Mouse (Mus musculus) midbrain, embryonic 14.5 days (tissue): ENCODE data around the gene Selenoh. TPM values are rescaled to one million over a fixed set of nuclear protein-coding genes. Genes with fewer than 3 reads are reported as not detected.

Experiments used
- ATAC-seq: fragments of 200-750 bp; cut with Nextera tagmentation; 2 replicates; pipeline ENCODE4 v1.8.0; 2017; ENCODE audit warnings: moderate number of reproducible peaks, moderate library complexity; ENCODE audit not compliant: low FRiP score, low TSS enrichment
- DNase-seq: peaks from one replicate; pipeline ENCODE4 v3.0.0-alpha.2; 2015
- H3K27ac ChIP-seq: fragments of 300-500 bp; sonication (generic); replicated peaks from 2 replicates; pipeline ENCODE4 v1.5.1; 2014; ENCODE audit warnings: mild to moderate bottlenecking, low read depth, low read length, moderate library complexity
- H3K27me3 ChIP-seq: fragments of 300-500 bp; sonication (generic); 2 replicates; pipeline ENCODE4 v1.6.1; 2014; ENCODE audit warnings: low read length, control low read depth, mixed read lengths; ENCODE audit not compliant: control insufficient read depth, insufficient read depth
- H3K36me3 ChIP-seq: fragments of 300-500 bp; sonication (generic); 2 replicates; pipeline ENCODE4 v1.6.1; 2014; ENCODE audit warnings: low read length, control low read depth; ENCODE audit not compliant: control insufficient read depth, insufficient read depth
- H3K4me1 ChIP-seq: fragments of 300-500 bp; sonication (generic); 2 replicates; pipeline ENCODE4 v1.6.1; 2014; ENCODE audit warnings: mild to moderate bottlenecking, antibody characterized with exemption, low read length, control low read depth; ENCODE audit not compliant: control insufficient read depth, insufficient read depth
- H3K4me2 ChIP-seq: fragments of 300-500 bp; sonication (generic); 2 replicates; pipeline ENCODE4 v1.6.1; 2014; ENCODE audit warnings: mild to moderate bottlenecking, low read length, moderate library complexity
- H3K4me3 ChIP-seq: fragments of 300-500 bp; sonication (generic); replicated peaks from 2 replicates; pipeline ENCODE4 v1.5.1; 2014; ENCODE audit warnings: low read depth, low read length
- H3K9ac ChIP-seq: fragments of 300-500 bp; sonication (generic); replicated peaks from 2 replicates; pipeline ENCODE4 v1.6.1; 2014; ENCODE audit warnings: mild to moderate bottlenecking, low read length, moderate library complexity
- H3K9me3 ChIP-seq: fragments of 300-500 bp; sonication (generic); 2 replicates; pipeline ENCODE4 v1.6.1; 2016; ENCODE audit warnings: low read length, control low read depth, mixed read lengths; ENCODE audit not compliant: control insufficient read depth
- WGBS: fragments of 180-500 bp; shearing (Covaris S2); extraction: QIAGEN DNeasy Blood & Tissue Kit; methylation state at CpG from one replicate; pipeline ENCODE4 v1.1.7; 2014; 5-methylcytosine and 5-hydroxymethylcytosine counted together
- polyA plus RNA-seq: library from polyadenylated mRNA; unstranded; fragments of >200 nt; fragmentation: Nextera tagmentation; extraction: Ambion mirVana; gene quantifications from 2 replicates; pipeline ENCODE4 v1.2.1, GENCODE M21; 2014

The Selenoh gene
- polyA plus RNA-seq, 1 experiment from 2014 or later, result 220 TPM

DNA sequence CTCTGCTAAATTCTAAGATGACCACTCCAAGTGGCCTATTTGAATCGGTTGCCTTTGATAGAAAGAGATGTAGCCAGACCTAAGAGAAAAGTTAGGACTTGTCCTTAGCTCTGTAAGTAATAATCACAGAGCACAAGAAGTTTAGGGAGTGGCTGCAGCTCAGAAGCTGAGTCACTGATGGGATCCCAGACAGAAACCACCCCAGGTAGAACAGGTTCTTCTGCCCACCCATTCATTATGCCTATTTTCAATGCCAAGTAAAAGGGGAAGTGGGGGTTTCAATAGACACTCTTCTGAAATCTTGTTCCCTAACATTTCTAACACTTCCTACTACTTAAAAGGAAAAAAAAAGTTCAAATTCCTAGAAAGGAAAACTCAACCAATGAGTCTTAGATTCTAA, 34.7 kb upstream of the Selenoh start:
- H3K27me3 ChIP-seq, result no peaks in the 10 kb centered on the region
- 96% methylated on average over 1 of the region's 1 CpGs for WGBS
- H3K4me2 ChIP-seq, result no peak overlapping the region
- no peak for ATAC-seq
- H3K9ac ChIP-seq, result no peak overlapping the region
- H3K36me3 ChIP-seq, result peaks cover 55% of the 10 kb centered on the region
- no peaks in the 10 kb centered on the region for H3K9me3 ChIP-seq
- no peak for DNase-seq
- H3K4me3 ChIP-seq, result no peak overlapping the region
- H3K4me1 ChIP-seq, result no peaks in the 10 kb centered on the region
- H3K27ac ChIP-seq, result no peak overlapping the region

- no peak overlapping the region for H3K4me3 ChIP-seq
- ATAC-seq, result no peak
- no peak overlapping the region for H3K4me2 ChIP-seq
- no peak for DNase-seq
- H3K36me3 ChIP-seq, result peaks cover 50% of the 10 kb centered on the region
- no peak overlapping the region for H3K27ac ChIP-seq
- H3K27me3 ChIP-seq, result no peaks in the 10 kb centered on the region
- H3K4me1 ChIP-seq, result no peaks in the 10 kb centered on the region
- no peak overlapping the region for H3K9ac ChIP-seq
- no peaks in the 10 kb centered on the region for H3K9me3 ChIP-seq
- 80% methylated on average over 5 of the region's 5 CpGs for WGBS
Measured at GRCm38 (mm10) chr2:84704329-84704728, 33.8 kb upstream of the Selenoh start.

- Histone ChIP-seq H3K4me2 (no peak overlapping the region), H3K4me3 (no peak overlapping the region), H3K9me3 (no peaks in the 10 kb centered on the region), H3K27me3 (no peaks in the 10 kb centered on the region), H3K36me3 (peaks cover 47% of the 10 kb centered on the region), H3K27ac (no peak overlapping the region), H3K4me1 (no peaks in the 10 kb centered on the region), H3K9ac (no peak overlapping the region)
- no peak for ATAC-seq
- DNase-seq, result no peak
- WGBS, result 88% methylated on average over 1 of the region's 1 CpGs
Measured at GRCm38 (mm10) chr2:84703497-84703896, 32.9 kb upstream of the Selenoh start.

DNA sequence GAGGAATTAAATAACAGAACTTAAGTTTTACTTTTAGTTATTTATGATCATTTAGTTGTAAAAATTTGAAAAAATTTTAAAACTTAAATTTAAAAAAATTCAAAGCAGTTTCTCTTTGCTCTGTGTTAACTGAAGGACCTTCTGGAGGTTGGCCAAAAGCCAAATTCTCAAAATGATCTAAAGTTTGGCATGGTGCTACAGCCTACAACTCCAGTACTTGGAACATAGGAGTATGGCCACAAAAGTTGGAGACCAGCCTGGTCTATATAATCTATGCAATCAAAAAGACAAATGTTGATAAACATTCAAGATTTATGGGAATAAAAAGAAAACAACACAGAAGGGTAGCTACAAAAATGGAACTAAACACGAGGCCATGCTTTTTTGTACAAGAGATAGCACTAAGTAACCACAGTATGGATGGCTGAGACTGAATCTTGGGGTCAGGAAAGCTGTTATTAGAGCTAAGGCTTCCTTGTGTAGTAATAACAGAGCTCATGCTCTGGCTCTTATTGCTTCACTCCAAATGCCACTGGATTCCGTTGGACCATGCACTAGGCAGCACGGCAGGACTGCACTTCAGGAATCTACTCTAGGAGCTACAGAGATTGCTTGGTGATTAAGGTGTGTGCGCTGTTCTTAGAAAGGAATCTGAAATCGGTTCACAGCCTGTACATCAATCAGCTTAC, 24.6 kb upstream of the Selenoh start:
- no peak overlapping the region for H3K4me2 ChIP-seq
- peaks cover 71% of the 10 kb centered on the region for H3K36me3 ChIP-seq
- no peak for ATAC-seq
- no peak overlapping the region for H3K4me3 ChIP-seq
- no peaks in the 10 kb centered on the region for H3K9me3 ChIP-seq
- no peak overlapping the region for H3K27ac ChIP-seq
- no peaks in the 10 kb centered on the region for H3K27me3 ChIP-seq
- no peak for DNase-seq
- H3K9ac ChIP-seq, result no peak overlapping the region
- no peaks in the 10 kb centered on the region for H3K4me1 ChIP-seq
- WGBS, result 95% methylated on average over 5 of the region's 5 CpGs

GRCm38 (mm10) chr2:84690050-84690449, 19.5 kb upstream of the Selenoh start:
- no peaks in the 10 kb centered on the region for H3K27me3 ChIP-seq
- H3K4me1 ChIP-seq, result no peaks in the 10 kb centered on the region
- no peak overlapping the region for H3K9ac ChIP-seq
- no peaks in the 10 kb centered on the region for H3K9me3 ChIP-seq
- no peak overlapping the region for H3K4me3 ChIP-seq
- no peak overlapping the region for H3K27ac ChIP-seq
- 93% methylated on average over 12 of the region's 12 CpGs for WGBS
- ATAC-seq, result no peak
- peaks cover 91% of the 10 kb centered on the region for H3K36me3 ChIP-seq
- no peak overlapping the region for H3K4me2 ChIP-seq
- DNase-seq, result no peak

DNA sequence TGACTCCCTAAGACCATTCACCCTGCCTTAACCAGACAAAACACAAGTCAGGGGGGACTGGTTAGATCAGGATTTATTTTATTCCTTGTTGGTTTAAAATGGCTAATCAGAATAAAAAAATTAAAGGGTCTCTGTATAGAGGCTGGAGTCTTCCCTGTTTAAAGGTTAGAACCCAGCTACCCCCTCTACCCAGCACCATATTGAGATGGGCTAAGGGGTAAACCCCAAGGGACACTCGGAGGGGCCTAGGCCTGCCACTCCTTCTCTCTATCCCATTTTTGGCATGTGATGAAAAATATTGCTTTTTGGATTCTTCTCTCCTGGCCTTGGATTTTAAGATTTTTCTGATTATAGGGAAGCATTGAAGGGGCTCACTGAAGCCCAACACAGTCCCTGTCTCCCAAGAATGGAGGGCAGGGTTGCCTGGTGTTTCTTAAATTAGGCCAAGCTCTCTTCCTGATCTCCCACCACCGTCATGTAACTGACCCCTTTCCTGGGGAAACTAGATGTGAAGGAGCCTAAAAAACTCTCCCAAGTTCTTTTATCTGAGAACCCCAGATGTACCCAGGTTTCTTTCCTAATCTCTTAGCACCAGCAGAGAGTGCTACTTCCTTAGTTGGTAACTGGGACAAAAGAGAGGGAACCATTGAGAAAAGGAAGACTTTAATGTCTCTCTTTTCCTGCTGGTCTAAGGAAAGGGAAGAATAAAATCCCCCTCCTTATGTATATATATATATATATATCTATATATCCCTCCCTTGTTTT, 17.7 kb upstream of the Selenoh start:
- Histone ChIP-seq H3K9ac (no peak overlapping the region), H3K4me2 (no peak overlapping the region), H3K27ac (no peak overlapping the region), H3K9me3 (no peaks in the 10 kb centered on the region), H3K4me1 (no peaks in the 10 kb centered on the region), H3K36me3 (peaks cover 80% of the 10 kb centered on the region), H3K27me3 (no peaks in the 10 kb centered on the region), H3K4me3 (no peak overlapping the region)
- 84% methylated on average over 2 of the region's 2 CpGs for WGBS
- no peak for ATAC-seq
- DNase-seq, result no peak

GRCm38 (mm10) chr2:84682605-84683183, 12.1 kb upstream of the Selenoh start:
- Histone ChIP-seq H3K4me1 (peaks cover 7% of the 10 kb centered on the region; the same call in 1 of the 2 replicates), H3K27ac (no peak overlapping the region), H3K4me3 (no peak overlapping the region), H3K4me2 (no peak overlapping the region), H3K27me3 (no peaks in the 10 kb centered on the region), H3K9me3 (no peaks in the 10 kb centered on the region), H3K36me3 (peaks cover 43% of the 10 kb centered on the region), H3K9ac (no peak overlapping the region)
- WGBS, result 92% methylated on average over 6 of the region's 6 CpGs
- ATAC-seq, result no peak
- DNase-seq, result no peak

GRCm38 (mm10) chr2:84679016-84679415, 8.4 kb upstream of the Selenoh start, which contains the start of gene Tmx2:
Gene Tmx2 (minus strand): TSS chr2:84679140.
- peak within 1 kb of the TSS; percentile 77 for H3K4me2 ChIP-seq
- no peaks in the 10 kb centered on the region for H3K27me3 ChIP-seq
- peak within 1 kb of the TSS; percentile 74 for H3K9ac ChIP-seq
- peaks cover 17% of the 10 kb centered on the region for H3K4me1 ChIP-seq
- H3K4me3 ChIP-seq, result peak within 1 kb of the TSS; percentile 97
- H3K27ac ChIP-seq, result no peak within 1 kb of the TSS; the same call in 1 of the 2 replicates
- DNase-seq (no peak), ATAC-seq (no peak)
- H3K9me3 ChIP-seq, result no peaks in the 10 kb centered on the region
- H3K36me3 ChIP-seq, result peaks cover 35% of the 10 kb centered on the region
- WGBS, result 23% methylated on average over 8 of the region's 8 CpGs
